Mouse (Mus musculus) midbrain, embryonic 14.5 days (tissue): ENCODE measurements at regions not wholly inside any gene's neighbourhood (a gene's known extent, or its start where the extent isn't known, plus 50 kb on each side); places are given as distances from the start of the nearest gene placed in this dataset.

Source experiments
- ATAC-seq: fragments of 200-750 bp; cut with Nextera tagmentation; 2 replicates; pipeline ENCODE4 v1.8.0; 2017; ENCODE audit warnings: moderate number of reproducible peaks, moderate library complexity; ENCODE audit not compliant: low FRiP score, low TSS enrichment
- DNase-seq: peaks from one replicate; pipeline ENCODE4 v3.0.0-alpha.2; 2015
- H3K27ac ChIP-seq: fragments of 300-500 bp; sonication (generic); replicated peaks from 2 replicates; pipeline ENCODE4 v1.5.1; 2014; ENCODE audit warnings: mild to moderate bottlenecking, low read depth, low read length, moderate library complexity
- H3K27me3 ChIP-seq: fragments of 300-500 bp; sonication (generic); 2 replicates; pipeline ENCODE4 v1.6.1; 2014; ENCODE audit warnings: low read length, control low read depth, mixed read lengths; ENCODE audit not compliant: control insufficient read depth, insufficient read depth
- H3K36me3 ChIP-seq: fragments of 300-500 bp; sonication (generic); 2 replicates; pipeline ENCODE4 v1.6.1; 2014; ENCODE audit warnings: low read length, control low read depth; ENCODE audit not compliant: control insufficient read depth, insufficient read depth
- H3K4me1 ChIP-seq: fragments of 300-500 bp; sonication (generic); 2 replicates; pipeline ENCODE4 v1.6.1; 2014; ENCODE audit warnings: mild to moderate bottlenecking, antibody characterized with exemption, low read length, control low read depth; ENCODE audit not compliant: control insufficient read depth, insufficient read depth
- H3K4me2 ChIP-seq: fragments of 300-500 bp; sonication (generic); 2 replicates; pipeline ENCODE4 v1.6.1; 2014; ENCODE audit warnings: mild to moderate bottlenecking, low read length, moderate library complexity
- H3K4me3 ChIP-seq: fragments of 300-500 bp; sonication (generic); replicated peaks from 2 replicates; pipeline ENCODE4 v1.5.1; 2014; ENCODE audit warnings: low read depth, low read length
- H3K9ac ChIP-seq: fragments of 300-500 bp; sonication (generic); replicated peaks from 2 replicates; pipeline ENCODE4 v1.6.1; 2014; ENCODE audit warnings: mild to moderate bottlenecking, low read length, moderate library complexity
- H3K9me3 ChIP-seq: fragments of 300-500 bp; sonication (generic); 2 replicates; pipeline ENCODE4 v1.6.1; 2016; ENCODE audit warnings: low read length, control low read depth, mixed read lengths; ENCODE audit not compliant: control insufficient read depth
- WGBS: fragments of 180-500 bp; shearing (Covaris S2); extraction: QIAGEN DNeasy Blood & Tissue Kit; methylation state at CpG from one replicate; pipeline ENCODE4 v1.1.7; 2014; 5-methylcytosine and 5-hydroxymethylcytosine counted together

DNA sequence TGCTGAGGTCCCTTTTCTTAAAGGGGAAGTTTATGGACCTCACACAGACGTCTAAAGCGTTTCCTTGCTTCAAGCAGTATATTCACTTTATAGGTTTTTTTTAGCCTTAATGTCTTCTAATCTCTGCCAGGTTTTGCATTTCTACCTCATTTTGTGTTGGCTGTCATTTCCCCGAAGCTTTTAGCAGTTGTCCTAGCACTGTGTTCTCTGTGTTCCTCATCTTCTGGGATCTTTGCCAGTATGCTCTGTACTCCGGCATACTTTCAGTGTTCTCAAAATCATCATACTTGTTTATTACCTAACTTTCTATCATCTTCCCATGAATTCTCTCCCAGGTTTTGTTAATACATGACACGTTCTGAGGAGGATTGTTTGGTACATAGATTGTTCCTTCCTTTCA is 333.5 kb upstream of the Lsamp start:
- Histone ChIP-seq H3K4me3 (no peak overlapping the region), H3K4me1 (no peaks in the 10 kb centered on the region), H3K4me2 (no peak overlapping the region), H3K27me3 (no peaks in the 10 kb centered on the region), H3K27ac (no peak overlapping the region), H3K9me3 (no peaks in the 10 kb centered on the region), H3K9ac (no peak overlapping the region), H3K36me3 (no peaks in the 10 kb centered on the region)
- 91% methylated on average over 5 of the region's 5 CpGs for WGBS
- no peak for ATAC-seq
- no peak for DNase-seq

DNA sequence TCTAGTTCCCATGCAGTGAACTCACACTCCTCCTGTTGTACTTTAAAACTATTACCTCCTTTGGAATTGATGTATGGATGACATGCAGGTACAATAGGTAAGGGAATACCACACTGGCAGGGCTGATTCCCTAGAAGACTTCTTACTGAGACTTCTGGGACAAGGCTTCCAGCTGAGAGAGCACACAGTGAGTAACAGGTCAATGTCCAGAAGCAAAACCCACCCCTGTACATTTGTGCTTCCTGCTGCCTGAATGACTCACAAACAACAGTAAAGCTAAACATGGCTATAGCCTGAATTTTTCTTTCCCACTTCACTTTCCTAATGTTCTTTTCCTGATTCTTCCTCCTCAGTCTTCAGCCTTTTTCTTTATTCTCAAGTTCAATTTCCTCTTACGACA is 316.3 kb upstream of the Lsamp start:
- ATAC-seq = no peak
- 54% methylated on average over 1 of the region's 1 CpGs for whole genome bisulfite sequencing
- no peak overlapping the region for H3K9ac ChIP-seq

DNA sequence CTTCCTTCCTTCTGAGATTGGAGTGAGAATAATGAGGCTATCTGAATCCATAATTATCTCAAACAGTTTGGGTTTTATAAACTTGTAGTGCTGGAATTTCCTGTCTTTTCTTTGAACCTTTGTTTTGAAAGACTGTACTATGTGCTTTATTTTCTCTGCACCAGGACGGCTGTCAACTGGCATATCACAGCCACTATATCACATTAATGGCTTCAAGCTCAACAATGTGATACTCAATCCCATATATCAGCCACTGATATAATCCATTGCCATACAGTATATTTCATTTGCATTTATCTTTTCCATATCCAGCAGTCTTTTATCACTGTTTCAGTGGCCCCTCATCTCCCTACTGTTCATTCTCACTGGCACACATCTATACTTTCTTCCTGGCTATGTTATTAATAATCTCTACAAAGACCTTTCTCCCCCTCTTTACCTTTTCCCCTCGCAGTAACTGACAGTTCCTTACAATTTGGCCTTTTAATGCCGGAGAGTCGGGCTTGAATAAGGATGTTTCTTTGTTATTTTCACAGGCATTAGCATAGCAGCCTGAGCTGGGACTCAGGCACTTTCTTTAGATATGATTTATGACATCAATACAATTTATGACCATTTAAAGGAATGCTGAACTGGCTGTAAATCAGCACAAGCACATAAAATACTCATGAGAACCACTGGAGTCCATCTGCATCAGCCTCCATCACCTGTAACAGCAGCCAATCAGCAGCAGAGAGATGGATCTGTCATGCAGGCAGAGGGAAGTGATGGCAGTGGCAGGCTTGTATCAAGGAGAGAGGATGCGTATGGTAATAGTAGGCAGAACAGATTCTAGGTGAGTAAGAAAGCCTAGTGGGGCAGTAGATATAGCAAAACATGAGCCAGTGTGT is 311.8 kb upstream of the Lsamp start:
- no peak overlapping the region for H3K9ac ChIP-seq
- no peak overlapping the region for H3K27ac ChIP-seq
- no peaks in the 10 kb centered on the region for H3K9me3 ChIP-seq
- peak; percentile 7 for DNase-seq
- no peaks in the 10 kb centered on the region for H3K36me3 ChIP-seq
- no peaks in the 10 kb centered on the region for H3K27me3 ChIP-seq
- 58% methylated on average over 5 of the region's 5 CpGs for WGBS
- ATAC-seq = no peak
- no peak overlapping the region for H3K4me3 ChIP-seq
- H3K4me1 ChIP-seq = no peaks in the 10 kb centered on the region
- H3K4me2 ChIP-seq = no peak overlapping the region

More for the DNA sequence above, 316.3 kb upstream of the Lsamp start:
- DNase-seq = no peak
- no peak overlapping the region for H3K4me3 ChIP-seq
- no peaks in the 10 kb centered on the region for H3K36me3 ChIP-seq
- H3K27me3 ChIP-seq = no peaks in the 10 kb centered on the region
- H3K27ac ChIP-seq = no peak overlapping the region
- H3K4me1 ChIP-seq = no peaks in the 10 kb centered on the region
- no peak overlapping the region for H3K4me2 ChIP-seq
- no peaks in the 10 kb centered on the region for H3K9me3 ChIP-seq

DNA sequence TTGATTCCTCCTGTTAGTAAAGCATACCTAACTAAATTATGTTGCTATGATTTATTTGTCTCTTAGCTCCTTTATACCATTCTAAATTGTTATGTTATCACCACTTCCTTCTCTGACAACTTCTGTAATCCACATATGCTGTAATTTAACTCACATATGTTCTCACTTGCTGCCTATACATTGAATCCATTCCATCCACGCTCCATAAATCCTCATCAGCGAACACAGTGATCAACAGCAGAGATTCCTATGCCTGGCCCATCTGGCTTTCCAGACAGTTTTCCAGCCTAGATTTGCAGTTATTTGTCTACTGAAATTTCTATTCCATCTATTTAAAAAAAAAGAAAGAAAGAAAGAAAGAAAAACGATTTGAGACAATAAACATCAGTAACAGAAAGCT is 308.4 kb upstream of the Lsamp start:
- H3K4me3 ChIP-seq = no peak overlapping the region
- no peak overlapping the region for H3K9ac ChIP-seq
- H3K4me1 ChIP-seq = no peaks in the 10 kb centered on the region
- no peaks in the 10 kb centered on the region for H3K36me3 ChIP-seq
- no peak for ATAC-seq
- H3K9me3 ChIP-seq = no peaks in the 10 kb centered on the region
- H3K4me2 ChIP-seq = no peak overlapping the region
- no peak overlapping the region for H3K27ac ChIP-seq
- DNase-seq = no peak
- no peaks in the 10 kb centered on the region for H3K27me3 ChIP-seq
- 77% methylated on average over 3 of the region's 3 CpGs for WGBS

GRCm38 (mm10) chr16:39678285-39678684 is 305.9 kb upstream of the Lsamp start:
- no peak overlapping the region for H3K27ac ChIP-seq
- H3K9ac ChIP-seq = no peak overlapping the region
- H3K4me1 ChIP-seq = no peaks in the 10 kb centered on the region
- H3K4me3 ChIP-seq = no peak overlapping the region
- 88% methylated on average over 4 of the region's 4 CpGs for WGBS
- ATAC-seq (no peak), DNase-seq (no peak)
- no peaks in the 10 kb centered on the region for H3K9me3 ChIP-seq
- H3K27me3 ChIP-seq = no peaks in the 10 kb centered on the region
- H3K4me2 ChIP-seq = no peak overlapping the region
- H3K36me3 ChIP-seq = no peaks in the 10 kb centered on the region

DNA sequence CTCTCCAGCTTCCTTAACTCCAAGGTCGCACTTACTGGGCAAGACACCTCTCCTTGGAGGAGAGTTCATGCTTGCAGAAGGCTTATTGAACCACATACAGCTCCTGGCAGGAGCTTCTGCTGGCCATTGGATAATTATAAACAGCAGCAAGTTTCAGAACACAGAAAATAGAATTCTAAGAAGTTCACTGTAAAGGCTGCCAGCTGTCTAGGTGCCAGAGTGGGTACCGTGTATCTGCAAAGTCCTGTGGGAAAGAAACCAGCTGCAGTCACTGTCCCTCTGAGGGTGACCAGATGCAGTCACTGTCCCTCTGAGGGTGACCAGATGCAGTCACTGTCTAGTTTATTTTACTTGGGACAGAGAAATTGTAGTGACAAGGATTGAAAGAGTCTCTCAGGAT is 291.1 kb upstream of the Lsamp start:
- 81% methylated on average over 2 of the region's 2 CpGs for WGBS
- no peaks in the 10 kb centered on the region for H3K9me3 ChIP-seq

DNA sequence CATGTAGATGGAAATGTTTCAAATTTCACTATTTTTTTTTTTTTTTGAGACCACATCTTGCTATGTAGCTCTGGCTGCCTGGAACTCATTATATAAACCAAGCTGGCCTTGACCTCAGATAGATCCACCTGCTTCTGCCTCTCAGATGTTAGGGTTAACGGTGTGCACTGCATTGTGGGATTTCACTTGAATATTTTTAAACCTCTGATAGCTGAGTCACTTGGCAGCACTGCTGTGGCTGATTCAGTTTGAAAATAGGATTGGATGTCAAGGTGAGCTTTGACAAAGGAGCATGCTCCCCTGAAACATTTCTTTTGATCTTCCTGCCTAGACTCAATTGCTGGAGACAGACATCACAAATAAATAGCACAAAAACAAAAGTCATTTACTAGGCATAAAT is 288.3 kb upstream of the Lsamp start:
- WGBS = 89% methylated on average over 1 of the region's 1 CpGs

More for the DNA sequence above, 291.1 kb upstream of the Lsamp start:
- no peak for ATAC-seq
- H3K27ac ChIP-seq = no peak overlapping the region
- H3K9ac ChIP-seq = no peak overlapping the region
- H3K4me2 ChIP-seq = no peak overlapping the region
- no peak overlapping the region for H3K4me3 ChIP-seq
- H3K4me1 ChIP-seq = no peaks in the 10 kb centered on the region
- H3K27me3 ChIP-seq = no peaks in the 10 kb centered on the region
- DNase-seq = no peak
- no peaks in the 10 kb centered on the region for H3K36me3 ChIP-seq

DNA sequence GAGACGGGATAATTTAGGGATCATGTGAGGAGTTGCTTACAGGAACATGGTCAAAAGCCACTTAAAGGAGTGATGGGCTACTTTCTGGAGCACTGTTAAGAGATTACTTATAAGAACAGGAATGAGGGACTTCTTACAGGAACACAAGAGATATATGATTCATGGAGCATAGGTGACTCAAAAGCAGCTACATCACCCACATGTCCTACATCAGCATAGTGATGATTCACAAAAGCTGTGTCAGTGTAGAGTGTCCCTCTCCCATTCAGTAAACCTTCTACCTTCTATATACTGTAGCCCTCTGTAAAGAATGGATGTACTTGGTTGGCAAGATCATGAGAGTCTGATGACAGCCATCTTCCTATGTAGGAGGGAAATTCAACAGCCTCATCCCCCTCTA is 285.0 kb upstream of the Lsamp start:
- no peak overlapping the region for H3K4me2 ChIP-seq
- ATAC-seq (no peak), DNase-seq (no peak)
- no peaks in the 10 kb centered on the region for H3K36me3 ChIP-seq
- WGBS = 84% methylated on average over 1 of the region's 1 CpGs
- H3K4me1 ChIP-seq = no peaks in the 10 kb centered on the region
- no peak overlapping the region for H3K4me3 ChIP-seq
- no peak overlapping the region for H3K27ac ChIP-seq
- H3K9me3 ChIP-seq = no peaks in the 10 kb centered on the region
- no peaks in the 10 kb centered on the region for H3K27me3 ChIP-seq
- no peak overlapping the region for H3K9ac ChIP-seq

More for the DNA sequence above, 288.3 kb upstream of the Lsamp start:
- Histone ChIP-seq H3K4me3 (no peak overlapping the region), H3K27me3 (no peaks in the 10 kb centered on the region), H3K4me1 (no peaks in the 10 kb centered on the region), H3K36me3 (no peaks in the 10 kb centered on the region), H3K9me3 (no peaks in the 10 kb centered on the region), H3K27ac (no peak overlapping the region), H3K4me2 (no peak overlapping the region), H3K9ac (no peak overlapping the region)
- ATAC-seq (no peak), DNase-seq (no peak)

DNA sequence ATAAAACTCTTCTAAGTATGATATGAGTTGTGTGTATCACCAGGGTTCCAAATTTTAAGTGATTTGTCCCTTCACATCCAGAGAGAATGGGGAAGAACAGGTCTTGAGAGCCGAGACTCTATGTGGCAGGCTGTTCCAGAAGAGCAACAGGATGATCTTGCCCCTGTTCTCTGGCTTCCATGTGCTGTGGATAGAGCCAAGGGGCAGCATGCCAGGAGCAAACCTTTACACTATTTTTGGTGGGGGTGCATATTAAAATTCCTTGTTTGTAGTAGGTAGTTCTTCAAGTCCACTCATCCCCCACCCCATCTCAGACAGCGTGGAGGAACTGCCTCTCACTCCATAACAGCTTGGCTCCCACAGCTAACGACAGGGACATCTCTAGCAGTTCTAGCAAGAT is 278.0 kb upstream of the Lsamp start:
- no peak overlapping the region for H3K27ac ChIP-seq
- DNase-seq (no peak), ATAC-seq (no peak)
- 79% methylated on average over 3 of the region's 3 CpGs for WGBS
- H3K9ac ChIP-seq = no peak overlapping the region
- no peak overlapping the region for H3K4me2 ChIP-seq
- no peak overlapping the region for H3K4me3 ChIP-seq
- H3K36me3 ChIP-seq = no peaks in the 10 kb centered on the region
- H3K4me1 ChIP-seq = no peaks in the 10 kb centered on the region
- no peaks in the 10 kb centered on the region for H3K9me3 ChIP-seq
- no peaks in the 10 kb centered on the region for H3K27me3 ChIP-seq
